Mouse (Mus musculus): ENCODE measurements around the gene Ugt1a5.

The Ugt1a5 gene

GRCm38 (mm10) chr1:88260604-88261377, 95.0 kb downstream of the Ugt1a5 start:
- POLR2A ChIA-PET = interaction anchor here in 2 of 4 experiments (0.7 to 15.1 kb wide), 5 partner anchors 7 to 26 kb away, joined by 3 to 203 read pairs (median 119); partner anchors contain the start of genes Hjurp (in 2 of the 2) and Trpm8 (in 2 of the 2)
- CTCF ChIA-PET = interaction anchor here in 2 of 4 experiments (1.1 to 1.6 kb wide), 2 partner anchors 17 to 29 kb away, joined by 5 to 6 read pairs; partner anchors contain the start of genes Hjurp (in 1 of the 2) and Trpm8 (in 1 of the 2)

GRCm38 (mm10) chr1:88261706-88262105, 95.9 kb downstream of the Ugt1a5 start:
- CTCF ChIA-PET = interaction anchor here in 2 of 4 experiments (0.9 to 5.4 kb wide), 5 partner anchors 13 to 28 kb away, joined by 3 to 29 read pairs (median 5); partner anchors contain the start of genes Hjurp (in 2 of the 2) and Trpm8 (in 2 of the 2)
- POLR2A ChIA-PET = interaction anchor here in 3 of 4 experiments (0.7 to 15.1 kb wide), 7 partner anchors 8 to 313 kb away, joined by 3 to 203 read pairs (median 4); partner anchors contain the start of genes Hjurp (in 2 of the 3) and Trpm8 (in 2 of the 3)

GRCm38 (mm10) chr1:88262255-88262654, 96.4 kb downstream of the Ugt1a5 start:
- CTCF ChIA-PET = interaction anchor here in 2 of 4 experiments (0.9 to 5.4 kb wide), 5 partner anchors 13 to 28 kb away, joined by 3 to 29 read pairs (median 5); partner anchors contain the start of genes Hjurp (in 2 of the 2) and Trpm8 (in 2 of the 2)

GRCm38 (mm10) chr1:88262961-88263360, 97.1 kb downstream of the Ugt1a5 start:
- ChIA-PET CTCF (interaction anchor here in 2 of 4 experiments (0.5 to 5.4 kb wide), 3 partner anchors 22 to 27 kb away, joined by 5 to 29 read pairs (median 6); no protein-coding TSS in a partner anchor), POLR2A (interaction anchor here in 3 of 4 experiments (1.1 to 15.1 kb wide), 8 partner anchors 9 to 39 kb away, joined by 3 to 203 read pairs (median 6); partner anchors contain the start of genes Hjurp (in 3 of the 3) and Trpm8 (in 3 of the 3))

More at GRCm38 (mm10) chr1:88262255-88262654, 96.4 kb downstream of the Ugt1a5 start:
- POLR2A ChIA-PET = interaction anchor here (0.6 to 15.1 kb wide), 9 partner anchors 9 to 314 kb away, joined by 3 to 203 read pairs (median 4); partner anchors contain the start of genes Hjurp (in 3 of the 4) and Trpm8 (in 3 of the 4)

- POLR2A ChIA-PET = interaction anchor here in 3 of 4 experiments (1.1 to 15.1 kb wide), 7 partner anchors 11 to 38 kb away, joined by 3 to 203 read pairs (median 8); partner anchors contain the start of genes Hjurp (in 3 of the 3) and Trpm8 (in 3 of the 3)
- CTCF ChIA-PET = interaction anchor here in 2 of 4 experiments (1.4 to 5.4 kb wide), 2 partner anchors 21 kb away, joined by 4 to 29 read pairs; no protein-coding TSS in a partner anchor
Measured at GRCm38 (mm10) chr1:88263778-88264177, 98.0 kb downstream of the Ugt1a5 start.

- CTCF ChIA-PET = interaction anchor here in 2 of 4 experiments (1.4 to 5.4 kb wide), 2 partner anchors 21 kb away, joined by 4 to 29 read pairs; no protein-coding TSS in a partner anchor
- POLR2A ChIA-PET = interaction anchor here in 3 of 4 experiments (1.1 to 15.1 kb wide), 8 partner anchors 8 to 38 kb away, joined by 3 to 203 read pairs (median 6); partner anchors contain the start of genes Hjurp (in 3 of the 3) and Trpm8 (in 3 of the 3)
Measured at GRCm38 (mm10) chr1:88264237-88264868, 98.5 kb downstream of the Ugt1a5 start.

- ChIA-PET POLR2A (interaction anchor here (0.7 to 15.1 kb wide), 13 partner anchors 8 to 45 kb away, joined by 3 to 203 read pairs (median 4); partner anchors contain the start of genes Hjurp (in 2 of the 4) and Trpm8 (in 2 of the 4)), CTCF (interaction anchor here in 3 of 4 experiments (0.8 to 5.4 kb wide), 8 partner anchors 8 to 25 kb away, joined by 3 to 29 read pairs (median 6); partner anchors contain the start of genes Hjurp (in 1 of the 3) and Trpm8 (in 1 of the 3))
Measured at GRCm38 (mm10) chr1:88264869-88265240, 99.0 kb downstream of the Ugt1a5 start.

GRCm38 (mm10) chr1:88266123-88266522, 100.3 kb downstream of the Ugt1a5 start:
- CTCF ChIA-PET = interaction anchor here in 3 of 4 experiments (1.0 to 5.4 kb wide), 11 partner anchors 10 to 36 kb away, joined by 3 to 29 read pairs (median 5); partner anchors contain the start of genes Trpm8 (in 2 of the 3) and Hjurp (in 1 of the 3)
- POLR2A ChIA-PET = interaction anchor here (0.6 to 15.1 kb wide), 14 partner anchors 8 to 342 kb away, joined by 3 to 203 read pairs (median 4); partner anchors contain the start of genes Hjurp (in 3 of the 4) and Trpm8 (in 3 of the 4)

- ChIA-PET POLR2A (interaction anchor here in 2 of 4 experiments (0.6 to 15.1 kb wide), 6 partner anchors 7 to 98 kb away, joined by 3 to 203 read pairs (median 62); partner anchors contain the start of genes Hjurp (in 2 of the 2) and Trpm8 (in 2 of the 2)), CTCF (interaction anchor here in 1 of 4 experiments (1.8 kb wide), 1 partner anchor 10 kb away, joined by 5 read pairs; the partner anchor contains the start of gene Trpm8)
Measured at GRCm38 (mm10) chr1:88267489-88267888, 101.7 kb downstream of the Ugt1a5 start.

- POLR2A ChIA-PET = interaction anchor here in 2 of 4 experiments (1.1 to 10.1 kb wide), 4 partner anchors 9 to 16 kb away, joined by 4 to 143 read pairs (median 5); partner anchors contain the start of genes Hjurp (in 2 of the 2) and Trpm8 (in 2 of the 2)
- CTCF ChIA-PET = interaction anchor here in 3 of 4 experiments (0.7 to 1.2 kb wide), 4 partner anchors 9 to 20 kb away, joined by 3 to 5 read pairs (median 3); partner anchors contain the start of genes Hjurp (in 2 of the 3) and Trpm8 (in 2 of the 3)
Measured at GRCm38 (mm10) chr1:88268070-88268469, 102.3 kb downstream of the Ugt1a5 start.
